Mouse (Mus musculus) liver, embryonic 11.5 days (tissue): Measurements from ENCODE around the gene Slc20a1. TPM values are rescaled to one million over a fixed set of nuclear protein-coding genes. Genes with fewer than 3 reads are reported as not detected.

Source experiments
- ATAC-seq: fragments of 200-750 bp; cut with Nextera tagmentation; replicated peaks from 2 replicates; pipeline ENCODE4 v1.8.0; 2017; ENCODE audit warnings: moderate number of reproducible peaks, mild to moderate bottlenecking, moderate TSS enrichment, moderate library complexity; ENCODE audit not compliant: low FRiP score
- DNase-seq: peaks from one replicate; pipeline ENCODE4 v3.0.0-alpha.2; 2017; ENCODE audit warnings: low spot score
- H3K27ac ChIP-seq: fragments of 300-500 bp; sonication (generic); 2 replicates; pipeline ENCODE4 v1.5.1; 2014; ENCODE audit warnings: mild to moderate bottlenecking, low read depth, low read length, control low read depth
- H3K27me3 ChIP-seq: fragments of 300-500 bp; sonication (generic); replicated peaks from 2 replicates; pipeline ENCODE4 v1.6.1; 2014; ENCODE audit warnings: low read length, mixed read lengths; ENCODE audit not compliant: control insufficient read depth, insufficient read depth
- H3K36me3 ChIP-seq: fragments of 300-500 bp; sonication (generic); 2 replicates; pipeline ENCODE4 v1.6.1; 2014; ENCODE audit warnings: mild to moderate bottlenecking, low read length, moderate library complexity, mixed read lengths; ENCODE audit not compliant: control insufficient read depth, insufficient read depth
- H3K4me1 ChIP-seq: fragments of 300-500 bp; sonication (generic); replicated peaks from 2 replicates; pipeline ENCODE4 v1.6.1; 2014; ENCODE audit warnings: low read length, mixed read lengths; ENCODE audit not compliant: control insufficient read depth, insufficient read depth
- H3K4me2 ChIP-seq: fragments of 300-500 bp; sonication (generic); 2 replicates; pipeline ENCODE4 v1.6.1; 2014; ENCODE audit warnings: mild to moderate bottlenecking, control low read depth, moderate library complexity
- H3K4me3 ChIP-seq: fragments of 300-500 bp; sonication (generic); 2 replicates; pipeline ENCODE4 v1.5.1; 2014; ENCODE audit warnings: low read depth, low read length, control low read depth
- H3K9ac ChIP-seq: fragments of 300-500 bp; sonication (generic); 2 replicates; pipeline ENCODE4 v1.6.1; 2014; ENCODE audit warnings: low read depth, low read length, control low read depth
- H3K9me3 ChIP-seq: fragments of 300-500 bp; sonication (generic); 2 replicates; pipeline ENCODE4 v1.6.1; 2016; ENCODE audit warnings: low read length, inconsistent platforms, mixed read lengths; ENCODE audit not compliant: control insufficient read depth
- WGBS: fragments of 180-500 bp; shearing (Covaris S2); extraction: QIAGEN DNeasy Blood & Tissue Kit; methylation state at CpG from one replicate; pipeline ENCODE4 v1.1.7; 2014; 5-methylcytosine and 5-hydroxymethylcytosine counted together
- polyA plus RNA-seq: library from polyadenylated mRNA; unstranded; fragments of >200 nt; fragmentation: Nextera tagmentation; extraction: Ambion mirVana; gene quantifications from 2 replicates; pipeline ENCODE4 v1.2.1, GENCODE M21; 2014

Gene Slc20a1
- polyA plus RNA-seq, 1 experiment from 2014 or later: 71.8 TPM

DNA sequence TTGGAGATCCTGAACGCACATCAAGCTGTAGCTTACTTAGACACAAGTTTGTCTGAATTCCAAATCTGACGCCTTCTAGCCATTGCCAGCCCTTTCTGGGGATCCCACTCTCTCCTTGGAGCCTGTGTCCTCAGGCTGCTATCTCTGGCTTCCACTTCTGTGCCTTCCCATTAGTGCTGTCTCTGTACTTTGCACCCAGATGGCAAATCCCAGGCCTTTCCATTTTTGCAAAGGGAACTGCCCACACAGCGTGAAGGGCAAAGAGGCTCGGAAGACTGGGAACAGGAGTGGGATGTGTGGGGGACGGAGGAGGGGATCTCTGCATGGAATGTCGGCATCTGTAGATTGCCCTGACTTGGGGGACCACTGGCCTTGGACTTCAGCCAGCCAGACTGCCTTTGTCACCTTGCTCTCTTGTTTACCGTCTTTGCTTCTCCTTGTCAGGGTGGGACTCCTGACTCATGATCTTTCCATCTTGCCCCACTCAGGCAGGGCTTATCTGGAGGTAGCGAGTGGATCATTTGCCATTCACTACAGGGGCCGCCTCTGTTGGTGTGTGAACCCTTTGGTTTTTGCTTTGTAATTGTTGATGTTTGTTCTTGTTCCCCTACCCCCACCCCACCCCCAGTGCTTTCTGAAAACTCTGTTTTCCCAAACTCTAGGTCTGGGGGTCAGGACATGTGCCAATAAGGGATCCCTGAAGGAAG is 42.3 kb downstream of the Slc20a1 start:
- H3K4me3 ChIP-seq: no peak overlapping the region
- ATAC-seq (peak; percentile 81), DNase-seq (no peak)
- 61% methylated on average over 9 of the region's 9 CpGs for WGBS
- H3K4me2 ChIP-seq: peak overlapping the region; percentile 28; the same call in 1 of the 2 replicates
- peak overlapping the region; percentile 59 for H3K27ac ChIP-seq
- peak overlapping the region; percentile 21; the same call in 1 of the 2 replicates for H3K9ac ChIP-seq
- H3K9me3 ChIP-seq: no peaks in the 10 kb centered on the region
- H3K4me1 ChIP-seq: peaks cover 21% of the 10 kb centered on the region
- no peaks in the 10 kb centered on the region for H3K27me3 ChIP-seq
- no peaks in the 10 kb centered on the region for H3K36me3 ChIP-seq

DNA sequence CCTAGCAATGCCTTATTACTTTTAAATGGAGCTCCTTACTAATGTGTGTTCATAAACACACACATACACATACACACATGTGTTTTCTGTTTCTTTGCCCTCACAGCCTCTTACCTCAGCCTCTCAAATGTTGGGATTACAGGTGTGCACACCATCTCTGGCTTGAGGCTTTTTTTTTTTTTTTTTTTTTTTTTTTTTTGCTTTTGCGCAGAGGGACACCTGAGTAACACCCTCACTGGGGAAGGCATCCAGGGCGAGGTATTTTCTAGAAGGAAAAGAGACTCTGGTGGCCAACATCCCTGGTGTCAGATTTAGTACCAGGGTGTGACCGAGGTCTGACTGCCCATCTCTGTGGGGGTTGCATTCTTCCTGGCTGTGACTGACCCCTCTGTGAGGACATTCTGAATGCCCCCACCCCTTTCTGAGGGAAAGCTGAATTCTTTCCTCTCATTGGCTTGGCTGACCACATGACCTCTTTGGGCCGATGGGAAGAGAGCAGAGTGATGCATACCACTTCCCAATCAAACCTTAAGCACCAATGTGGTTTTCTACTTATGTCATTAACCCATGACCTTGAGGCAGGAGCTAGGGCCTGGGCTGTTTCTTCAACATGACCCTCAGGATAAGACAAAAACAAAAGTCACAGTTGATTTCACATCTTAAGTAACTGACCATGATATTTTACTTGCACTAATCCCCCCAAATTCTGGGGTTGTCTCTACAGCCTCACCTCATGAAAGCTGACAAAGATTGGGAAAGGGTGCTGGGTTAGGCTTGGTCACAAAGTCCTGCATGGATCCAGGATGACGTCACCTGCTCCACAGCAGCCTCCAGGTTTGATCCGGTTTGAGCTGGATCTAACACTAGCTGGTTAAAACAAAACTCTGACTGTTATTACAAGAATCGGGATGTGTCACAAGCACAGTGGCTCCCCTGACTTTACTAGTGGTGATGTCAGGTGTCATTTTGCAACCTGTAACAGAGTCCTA is 43.6 kb downstream of the Slc20a1 start:
- H3K9ac ChIP-seq: no peak overlapping the region
- 71% methylated on average over 7 of the region's 7 CpGs for WGBS

DNA sequence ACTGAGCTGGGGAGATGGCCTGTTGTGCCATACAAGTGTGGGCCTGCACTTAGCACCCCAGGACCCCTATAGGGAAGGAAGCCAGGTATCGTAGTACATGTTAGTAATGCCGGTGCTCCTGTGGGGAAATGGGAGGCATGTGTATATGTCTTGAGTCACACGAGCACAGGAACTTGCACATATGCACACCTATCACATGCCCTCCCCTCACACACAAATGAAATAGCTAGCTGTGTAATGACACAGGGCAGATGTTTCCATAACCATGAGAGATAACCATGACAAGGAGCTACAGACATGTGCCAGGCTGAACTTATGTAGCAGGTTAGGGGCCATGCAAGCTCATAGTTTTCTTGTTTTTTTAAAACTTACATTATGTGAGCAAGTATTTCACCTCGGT is 44.4 kb downstream of the Slc20a1 start:
- Histone ChIP-seq H3K27me3 (no peaks in the 10 kb centered on the region), H3K4me3 (no peak overlapping the region), H3K4me1 (peaks cover 21% of the 10 kb centered on the region), H3K27ac (peak overlapping the region; percentile 37; the same call in 1 of the 2 replicates), H3K9ac (no peak overlapping the region), H3K4me2 (no peak overlapping the region), H3K9me3 (no peaks in the 10 kb centered on the region), H3K36me3 (no peaks in the 10 kb centered on the region)
- DNase-seq (no peak), ATAC-seq (peak; percentile 61)
- WGBS: 79% methylated on average over 4 of the region's 4 CpGs

More for the DNA sequence above, 43.6 kb downstream of the Slc20a1 start:
- peak overlapping the region; percentile 59; the same call in 1 of the 2 replicates for H3K27ac ChIP-seq
- DNase-seq (no peak), ATAC-seq (no peak)
- H3K4me3 ChIP-seq: no peak overlapping the region
- H3K4me2 ChIP-seq: no peak overlapping the region
- no peaks in the 10 kb centered on the region for H3K27me3 ChIP-seq
- no peaks in the 10 kb centered on the region for H3K9me3 ChIP-seq
- H3K4me1 ChIP-seq: peaks cover 21% of the 10 kb centered on the region
- no peaks in the 10 kb centered on the region for H3K36me3 ChIP-seq

DNA sequence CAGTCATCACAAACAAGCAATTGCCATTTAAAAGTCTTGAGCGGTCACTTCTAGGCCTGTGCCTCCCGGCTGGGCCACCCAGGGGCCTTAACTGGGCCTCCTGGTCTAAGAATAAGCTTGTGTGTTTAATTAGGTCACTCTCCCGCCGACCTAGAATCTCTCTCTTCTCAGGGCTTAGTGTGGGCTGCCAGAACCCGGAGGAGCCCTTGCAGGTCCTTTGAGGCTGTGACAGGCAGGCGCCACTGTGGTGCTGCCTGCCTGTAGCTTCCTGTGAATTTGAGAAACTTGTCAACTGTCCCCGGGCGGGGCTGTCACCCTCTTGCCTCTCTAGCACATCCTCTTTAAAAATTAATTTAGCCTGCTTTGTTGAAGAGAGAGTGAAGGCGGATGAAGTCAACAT is 45.2 kb downstream of the Slc20a1 start:
- no peak overlapping the region for H3K4me2 ChIP-seq
- H3K9me3 ChIP-seq: no peaks in the 10 kb centered on the region
- WGBS: 45% methylated on average over 9 of the region's 9 CpGs
- H3K4me3 ChIP-seq: no peak overlapping the region
- DNase-seq (no peak), ATAC-seq (no peak)
- H3K4me1 ChIP-seq: peaks cover 21% of the 10 kb centered on the region
- no peaks in the 10 kb centered on the region for H3K36me3 ChIP-seq
- no peak overlapping the region; the same call in 1 of the 2 replicates for H3K9ac ChIP-seq
- H3K27me3 ChIP-seq: no peaks in the 10 kb centered on the region
- H3K27ac ChIP-seq: peak overlapping the region; percentile 17; the same call in 1 of the 2 replicates

DNA sequence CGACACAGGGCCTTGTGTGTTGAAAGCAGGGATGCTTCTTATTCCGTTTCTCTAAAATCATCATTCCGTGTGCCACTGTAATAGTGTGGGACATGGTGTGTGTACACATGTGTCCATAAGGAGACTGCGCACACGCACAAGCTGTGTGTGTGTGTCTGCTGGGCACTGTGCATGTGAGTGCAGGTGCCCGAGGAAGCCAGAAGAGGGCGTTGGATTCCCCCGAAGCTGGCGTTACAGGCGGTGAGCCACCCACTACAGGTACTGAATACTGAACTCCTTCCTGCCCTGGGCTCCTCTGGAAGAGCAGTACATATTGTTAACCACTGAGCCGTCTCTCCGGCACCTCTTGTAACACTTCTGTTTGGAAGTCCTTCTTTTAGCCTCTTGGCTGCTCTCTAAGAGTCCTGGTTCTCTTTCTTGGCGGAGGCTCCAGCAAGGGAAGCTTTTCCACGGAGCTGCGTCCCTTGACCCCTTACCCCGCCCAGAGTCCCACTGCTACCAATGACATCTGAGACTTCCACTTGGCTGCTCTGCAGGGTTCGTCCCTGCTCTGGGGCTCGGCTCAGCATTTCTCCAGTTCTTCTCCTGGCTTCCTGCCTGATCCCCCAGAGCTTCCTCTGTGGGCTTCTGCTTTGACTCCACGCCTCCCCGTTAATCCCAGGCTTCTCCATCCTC is 46.0 kb downstream of the Slc20a1 start:
- H3K9ac ChIP-seq: no peak overlapping the region
- H3K4me1 ChIP-seq: peaks cover 21% of the 10 kb centered on the region
- no peak for DNase-seq
- H3K9me3 ChIP-seq: no peaks in the 10 kb centered on the region
- H3K4me3 ChIP-seq: no peak overlapping the region
- no peaks in the 10 kb centered on the region for H3K36me3 ChIP-seq
- no peaks in the 10 kb centered on the region for H3K27me3 ChIP-seq
- 76% methylated on average over 20 of the region's 20 CpGs for WGBS
- no peak overlapping the region for H3K4me2 ChIP-seq
- no peak for ATAC-seq
- no peak overlapping the region for H3K27ac ChIP-seq

DNA sequence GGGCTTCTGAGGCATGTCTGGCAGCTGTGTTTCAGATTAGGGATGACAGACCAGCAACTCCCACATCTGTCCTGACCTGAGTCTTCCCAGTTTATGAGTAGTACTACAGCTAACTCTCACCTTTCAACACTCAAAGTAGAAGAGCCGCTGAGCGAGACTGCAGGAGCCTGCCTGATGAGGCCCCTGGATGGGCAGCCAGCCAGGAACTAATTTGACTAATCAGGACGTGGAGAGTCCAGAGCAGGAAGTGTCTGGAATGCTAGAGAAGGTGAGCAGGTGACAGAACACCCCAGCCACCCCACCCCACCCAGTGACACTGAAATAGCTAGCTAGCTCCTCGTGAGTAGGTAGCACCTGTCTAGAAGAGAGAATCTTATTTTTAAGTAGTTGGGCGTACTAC is 47.1 kb downstream of the Slc20a1 start:
- Histone ChIP-seq H3K27me3 (no peaks in the 10 kb centered on the region), H3K4me3 (no peak overlapping the region), H3K27ac (no peak overlapping the region), H3K4me2 (no peak overlapping the region), H3K9ac (no peak overlapping the region), H3K9me3 (no peaks in the 10 kb centered on the region), H3K36me3 (no peaks in the 10 kb centered on the region), H3K4me1 (peaks cover 18% of the 10 kb centered on the region)
- WGBS: 62% methylated on average over 5 of the region's 5 CpGs
- no peak for ATAC-seq
- no peak for DNase-seq

DNA sequence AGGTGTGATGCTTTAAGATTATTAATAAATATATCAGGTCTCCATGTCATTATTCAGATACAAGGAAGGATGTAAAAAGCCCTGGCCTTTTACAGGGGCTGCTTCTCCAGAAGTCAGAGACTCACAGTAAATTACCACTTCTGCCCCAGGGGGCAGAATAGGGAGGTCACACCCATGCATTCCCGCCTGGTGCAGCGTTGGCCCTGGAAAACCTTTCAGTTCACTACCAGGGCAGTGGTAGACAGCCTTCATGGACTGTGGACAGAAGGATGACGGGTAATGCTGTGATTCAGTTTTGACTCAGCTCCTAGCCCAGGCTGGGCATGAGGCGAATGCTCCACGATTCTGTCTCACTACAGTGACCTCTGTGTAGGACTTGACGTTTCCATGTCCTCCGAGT is 47.9 kb downstream of the Slc20a1 start:
- Histone ChIP-seq H3K9ac (no peak overlapping the region), H3K4me3 (no peak overlapping the region), H3K4me1 (peaks cover 10% of the 10 kb centered on the region), H3K36me3 (no peaks in the 10 kb centered on the region), H3K27ac (no peak overlapping the region), H3K4me2 (no peak overlapping the region), H3K27me3 (no peaks in the 10 kb centered on the region), H3K9me3 (no peaks in the 10 kb centered on the region)
- no peak for ATAC-seq
- DNase-seq: no peak
- 73% methylated on average over 7 of the region's 7 CpGs for WGBS

DNA sequence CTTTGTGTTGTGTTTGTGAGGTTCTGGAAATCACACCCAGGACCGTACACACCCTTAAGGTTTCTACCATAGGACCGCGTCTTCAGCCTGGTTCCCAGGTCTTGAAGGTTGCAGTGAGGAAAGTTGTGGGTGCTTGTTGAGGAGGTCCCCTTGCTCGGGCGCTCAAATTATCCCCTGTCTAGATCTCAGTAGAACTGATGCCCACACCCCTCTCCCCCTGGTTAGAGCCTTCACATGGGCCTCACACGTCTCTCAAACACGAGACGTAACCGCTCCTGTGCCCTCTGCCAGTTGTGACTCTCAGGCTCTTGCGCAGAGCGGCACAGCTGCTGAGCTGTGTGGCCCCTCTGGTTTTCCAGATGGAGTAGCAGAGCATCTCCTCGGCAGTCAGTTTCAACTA is 48.4 kb downstream of the Slc20a1 start:
- Histone ChIP-seq H3K27ac (no peak overlapping the region), H3K36me3 (no peaks in the 10 kb centered on the region), H3K9me3 (no peaks in the 10 kb centered on the region), H3K4me3 (no peak overlapping the region), H3K27me3 (no peaks in the 10 kb centered on the region), H3K4me2 (no peak overlapping the region), H3K9ac (no peak overlapping the region), H3K4me1 (peaks cover 6% of the 10 kb centered on the region)
- DNase-seq: no peak
- 93% methylated on average over 12 of the region's 12 CpGs for WGBS
- no peak for ATAC-seq
